Mouse (Mus musculus) limb, embryonic 14.5 days (tissue): ENCODE measurements at regions not wholly inside any gene's neighbourhood (a gene's known extent, or its start where the extent isn't known, plus 50 kb on each side); places are given as distances from the start of the nearest gene placed in this dataset.

Experiments used
- ATAC-seq: fragments of 200-750 bp; cut with Nextera tagmentation; 2 replicates; pipeline ENCODE4 v1.8.0; 2017; ENCODE audit warnings: low read depth, moderate number of reproducible peaks, moderate TSS enrichment; ENCODE audit not compliant: low FRiP score
- DNase-seq: peaks from one replicate; pipeline ENCODE4 v3.0.0-alpha.2; 2015; ENCODE audit warnings: low spot score
- H3K27ac ChIP-seq: fragments of 300-500 bp; sonication (generic); replicated peaks from 2 replicates; pipeline ENCODE4 v1.5.1; 2014; ENCODE audit warnings: low read depth, mild to moderate bottlenecking, low read length, moderate library complexity, mixed read lengths
- H3K27me3 ChIP-seq: fragments of 300-500 bp; sonication (generic); 2 replicates; pipeline ENCODE4 v1.6.1; 2014; ENCODE audit warnings: low read length, mixed read lengths; ENCODE audit not compliant: control insufficient read depth, insufficient read depth
- H3K36me3 ChIP-seq: fragments of 300-500 bp; sonication (generic); 2 replicates; pipeline ENCODE4 v1.6.1; 2014; ENCODE audit warnings: mild to moderate bottlenecking, low read length, moderate library complexity, mixed read lengths; ENCODE audit not compliant: control insufficient read depth, insufficient read depth
- H3K4me1 ChIP-seq: fragments of 300-500 bp; sonication (generic); 2 replicates; pipeline ENCODE4 v1.6.1; 2014; ENCODE audit warnings: antibody characterized with exemption, low read length, mixed read lengths; ENCODE audit not compliant: control insufficient read depth, insufficient read depth
- H3K4me2 ChIP-seq: fragments of 300-500 bp; sonication (generic); replicated peaks from 2 replicates; pipeline ENCODE4 v1.6.1; 2014; ENCODE audit warnings: low read depth, mild to moderate bottlenecking, low read length, moderate library complexity; ENCODE audit not compliant: severe bottlenecking
- H3K4me3 ChIP-seq: fragments of 300-500 bp; sonication (generic); replicated peaks from 2 replicates; pipeline ENCODE4 v1.5.1; 2014; ENCODE audit warnings: low read length
- H3K9ac ChIP-seq: fragments of 300-500 bp; sonication (generic); 2 replicates; pipeline ENCODE4 v1.6.1; 2014; ENCODE audit warnings: mild to moderate bottlenecking, low read depth, low read length, moderate library complexity; ENCODE audit not compliant: severe bottlenecking
- H3K9me3 ChIP-seq: fragments of 300-500 bp; sonication (generic); 2 replicates; pipeline ENCODE4 v1.6.1; 2016; ENCODE audit warnings: low read length; ENCODE audit not compliant: control insufficient read depth
- POLR2A ChIP-seq: fragments of 200-500 bp; IDR thresholded peaks from 2 replicates; pipeline ENCODE4 v1.8.0; 2012; ENCODE audit warnings: inconsistent platforms, mild to moderate bottlenecking, moderate library complexity, borderline replicate concordance; ENCODE audit not compliant: insufficient read depth, insufficient read length; ENCODE audit errors: extremely low read depth
- WGBS: fragments of 180-500 bp; shearing (Covaris S2); extraction: QIAGEN DNeasy Blood & Tissue Kit; methylation state at CpG from one replicate; pipeline ENCODE4 v1.1.7; 2014; 5-methylcytosine and 5-hydroxymethylcytosine counted together

- no peak overlapping the region for H3K9ac ChIP-seq
- no peaks in the 10 kb centered on the region for H3K9me3 ChIP-seq
- DNase-seq (no peak), ATAC-seq (no peak)
- H3K4me1 ChIP-seq = peaks cover 3% of the 10 kb centered on the region; the same call in 1 of the 2 replicates
- no peak overlapping the region for H3K4me2 ChIP-seq
- no peaks in the 10 kb centered on the region for H3K36me3 ChIP-seq
- no peaks in the 10 kb centered on the region for H3K27me3 ChIP-seq
- no peak for TF ChIP-seq POLR2A
- H3K27ac ChIP-seq = no peak overlapping the region
- H3K4me3 ChIP-seq = no peak overlapping the region
- 36% methylated on average over 2 of the region's 2 CpGs for WGBS
These were observed 185.3 kb downstream of the Mycn start for GRCm38 (mm10) chr12:12756301-12756948.

- Histone ChIP-seq H3K4me1 (peaks cover 3% of the 10 kb centered on the region; the same call in 1 of the 2 replicates), H3K9me3 (no peaks in the 10 kb centered on the region), H3K9ac (no peak overlapping the region), H3K4me3 (no peak overlapping the region), H3K4me2 (no peak overlapping the region), H3K27me3 (no peaks in the 10 kb centered on the region), H3K27ac (no peak overlapping the region), H3K36me3 (no peaks in the 10 kb centered on the region)
- ATAC-seq = no peak
- 28% methylated on average over 9 of the region's 9 CpGs for WGBS
- TF ChIP-seq POLR2A = no peak
- no peak for DNase-seq
These were observed 187.9 kb downstream of the Mycn start for GRCm38 (mm10) chr12:12753849-12754248.

GRCm38 (mm10) chr12:12751670-12752426 is 189.9 kb downstream of the Mycn start:
- Histone ChIP-seq H3K9me3 (no peaks in the 10 kb centered on the region), H3K36me3 (no peaks in the 10 kb centered on the region), H3K4me1 (peaks cover 3% of the 10 kb centered on the region; the same call in 1 of the 2 replicates), H3K27me3 (no peaks in the 10 kb centered on the region), H3K9ac (no peak overlapping the region), H3K4me2 (no peak overlapping the region), H3K27ac (no peak overlapping the region), H3K4me3 (no peak overlapping the region)
- TF ChIP-seq POLR2A = no peak
- DNase-seq (no peak), ATAC-seq (no peak)
- WGBS = 87% methylated on average over 10 of the region's 10 CpGs

- ATAC-seq (no peak), DNase-seq (no peak)
- Histone ChIP-seq H3K27ac (no peak overlapping the region), H3K9me3 (no peaks in the 10 kb centered on the region), H3K36me3 (no peaks in the 10 kb centered on the region), H3K4me2 (no peak overlapping the region), H3K9ac (no peak overlapping the region), H3K4me1 (peaks cover 3% of the 10 kb centered on the region; the same call in 1 of the 2 replicates), H3K27me3 (no peaks in the 10 kb centered on the region), H3K4me3 (no peak overlapping the region)
- 74% methylated on average over 3 of the region's 3 CpGs for WGBS
- TF ChIP-seq POLR2A = no peak
These were observed 192.0 kb downstream of the Mycn start for GRCm38 (mm10) chr12:12749690-12750089.

GRCm38 (mm10) chr12:12746852-12747454 is 194.8 kb downstream of the Mycn start:
- no peak for TF ChIP-seq POLR2A
- Histone ChIP-seq H3K36me3 (no peaks in the 10 kb centered on the region), H3K9ac (no peak overlapping the region), H3K4me1 (no peaks in the 10 kb centered on the region), H3K27ac (no peak overlapping the region), H3K9me3 (no peaks in the 10 kb centered on the region), H3K4me2 (no peak overlapping the region), H3K27me3 (no peaks in the 10 kb centered on the region), H3K4me3 (no peak overlapping the region)
- 65% methylated on average over 4 of the region's 4 CpGs for WGBS
- DNase-seq = no peak
- no peak for ATAC-seq
